ENCODE assay signal across 16 mouse cellular contexts in the genomic region with DNA sequence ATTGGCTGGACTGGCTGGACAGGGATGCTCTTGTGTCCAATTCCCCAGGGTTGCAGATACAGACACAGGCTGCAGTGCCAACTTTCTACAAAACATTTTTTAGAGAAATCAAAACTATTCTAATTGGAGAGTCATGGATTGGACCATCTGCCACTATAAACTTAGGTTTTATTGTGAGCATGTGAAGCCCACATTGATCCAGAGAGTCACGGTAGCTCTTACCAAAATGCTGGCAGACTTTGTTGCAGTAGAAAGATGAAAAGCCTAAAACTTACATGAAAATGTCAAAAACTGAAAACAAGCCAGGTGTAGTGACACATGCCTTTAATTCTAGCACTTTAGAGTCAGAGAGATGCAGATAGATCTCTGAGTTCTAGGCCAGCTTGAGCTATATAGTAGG.
"Had no signal": no experiment of that assay in that cellular context is flagged by ENCODE, and none has a peak within 500 bp of the region (broad histone marks: within the 10 kb centered on the region; RNA-seq: fewer than 3 reads in every experiment).

No protein-coding gene starts in this region.

- H3K4me3 ChIP-seq: neural tube, embryonic 13.5 days; neural tube, embryonic 15.5 days; stomach, embryonic 15.5 days had no signal

- H3K27ac ChIP-seq: neural tube, embryonic 13.5 days; neural tube, embryonic 15.5 days; stomach, embryonic 15.5 days; stomach, postnatal 0 days had no signal

- DNase-seq: retina, postnatal 1 day; right cerebral cortex, adult 18-20 months; right cerebral cortex, postnatal 14 days; right cerebral cortex, postnatal 25 days; right cerebral cortex, postnatal 4 days; spleen, adult 18-20 months; thymus, adult 18-20 months; thymus, adult 2 months; thymus, postnatal 14 days; thymus, postnatal 25 days; thymus, postnatal 36 days; thymus, postnatal 4 days had no signal
